Mouse (Mus musculus) limb, embryonic 14.5 days (tissue): Measurements from ENCODE around the gene Gm6583. TPM values are rescaled to one million over a fixed set of nuclear protein-coding genes. Genes with fewer than 3 reads are reported as not detected.
A peak's percentile ranks its signal among the peaks of the same experiment; 100 is the strongest.

ENCODE experiments used
- ATAC-seq: fragments of 200-750 bp; cut with Nextera tagmentation; 2 replicates; pipeline ENCODE4 v1.8.0; 2017; ENCODE audit warnings: low read depth, moderate number of reproducible peaks, moderate TSS enrichment; ENCODE audit not compliant: low FRiP score
- DNase-seq: peaks from one replicate; pipeline ENCODE4 v3.0.0-alpha.2; 2015; ENCODE audit warnings: low spot score
- H3K27ac ChIP-seq: fragments of 300-500 bp; sonication (generic); replicated peaks from 2 replicates; pipeline ENCODE4 v1.5.1; 2014; ENCODE audit warnings: low read depth, mild to moderate bottlenecking, low read length, moderate library complexity, mixed read lengths
- H3K27me3 ChIP-seq: fragments of 300-500 bp; sonication (generic); 2 replicates; pipeline ENCODE4 v1.6.1; 2014; ENCODE audit warnings: low read length, mixed read lengths; ENCODE audit not compliant: control insufficient read depth, insufficient read depth
- H3K36me3 ChIP-seq: fragments of 300-500 bp; sonication (generic); 2 replicates; pipeline ENCODE4 v1.6.1; 2014; ENCODE audit warnings: mild to moderate bottlenecking, low read length, moderate library complexity, mixed read lengths; ENCODE audit not compliant: control insufficient read depth, insufficient read depth
- H3K4me1 ChIP-seq: fragments of 300-500 bp; sonication (generic); 2 replicates; pipeline ENCODE4 v1.6.1; 2014; ENCODE audit warnings: antibody characterized with exemption, low read length, mixed read lengths; ENCODE audit not compliant: control insufficient read depth, insufficient read depth
- H3K4me2 ChIP-seq: fragments of 300-500 bp; sonication (generic); replicated peaks from 2 replicates; pipeline ENCODE4 v1.6.1; 2014; ENCODE audit warnings: low read depth, mild to moderate bottlenecking, low read length, moderate library complexity; ENCODE audit not compliant: severe bottlenecking
- H3K4me3 ChIP-seq: fragments of 300-500 bp; sonication (generic); replicated peaks from 2 replicates; pipeline ENCODE4 v1.5.1; 2014; ENCODE audit warnings: low read length
- H3K9ac ChIP-seq: fragments of 300-500 bp; sonication (generic); 2 replicates; pipeline ENCODE4 v1.6.1; 2014; ENCODE audit warnings: mild to moderate bottlenecking, low read depth, low read length, moderate library complexity; ENCODE audit not compliant: severe bottlenecking
- H3K9me3 ChIP-seq: fragments of 300-500 bp; sonication (generic); 2 replicates; pipeline ENCODE4 v1.6.1; 2016; ENCODE audit warnings: low read length; ENCODE audit not compliant: control insufficient read depth
- POLR2A ChIP-seq: fragments of 200-500 bp; IDR thresholded peaks from 2 replicates; pipeline ENCODE4 v1.8.0; 2012; ENCODE audit warnings: inconsistent platforms, mild to moderate bottlenecking, moderate library complexity, borderline replicate concordance; ENCODE audit not compliant: insufficient read depth, insufficient read length; ENCODE audit errors: extremely low read depth
- WGBS: fragments of 180-500 bp; shearing (Covaris S2); extraction: QIAGEN DNeasy Blood & Tissue Kit; methylation state at CpG from one replicate; pipeline ENCODE4 v1.1.7; 2014; 5-methylcytosine and 5-hydroxymethylcytosine counted together
- polyA plus RNA-seq, 2 experiments: library from polyadenylated mRNA; depleted of rRNA in 1 of 2; stranded (reverse) in 1 of 2; unstranded in 1 of 2; fragments of >200 nt; fragmentation: Nextera tagmentation in 1 of 2; extraction: Ambion mirVana in 1 of 2; gene quantifications; 2 replicates each; pipeline versions ENCODE4 v1.2.1 to v1.2.3; 2012 to 2014

Gene Gm6583
- not detected in 2 replicates for polyA plus RNA-seq (2012; rRNA removed)
- polyA plus RNA-seq (2014; fragmentation: Nextera tagmentation; extraction: Ambion mirVana): 0.08 and 0.22 TPM in 2 replicates

- DNase-seq (no peak), ATAC-seq (no peak)
- Histone ChIP-seq H3K4me1 (no peaks in the 10 kb centered on the region), H3K36me3 (peaks cover 51% of the 10 kb centered on the region), H3K4me2 (no peak within 1 kb of the TSS), H3K27me3 (no peaks in the 10 kb centered on the region), H3K4me3 (no peak within 1 kb of the TSS), H3K9me3 (no peaks in the 10 kb centered on the region), H3K9ac (no peak within 1 kb of the TSS), H3K27ac (no peak within 1 kb of the TSS)
- WGBS: 68% methylated on average over 13 of the region's 13 CpGs
- TF ChIP-seq POLR2A: no peak
Measured at GRCm38 (mm10) chr5:112355910-112356309, at the start of gene Gm6583. TSS of gene Gm6583 (minus strand) at chr5:112356033.

GRCm38 (mm10) chr5:112402437-112402836 lies 46.6 kb upstream of the Gm6583 start:
- H3K27me3 ChIP-seq: no peaks in the 10 kb centered on the region
- DNase-seq: no peak
- no peak overlapping the region for H3K4me3 ChIP-seq
- no peaks in the 10 kb centered on the region for H3K36me3 ChIP-seq
- H3K9ac ChIP-seq: no peak overlapping the region
- H3K4me1 ChIP-seq: no peaks in the 10 kb centered on the region
- no peak for TF ChIP-seq POLR2A
- no peaks in the 10 kb centered on the region for H3K9me3 ChIP-seq
- no peak for ATAC-seq
- WGBS: 53% methylated on average over 3 of the region's 3 CpGs
- no peak overlapping the region for H3K27ac ChIP-seq
- no peak overlapping the region for H3K4me2 ChIP-seq

GRCm38 (mm10) chr5:112399284-112399683 lies 43.5 kb upstream of the Gm6583 start:
- no peaks in the 10 kb centered on the region for H3K9me3 ChIP-seq
- ATAC-seq (no peak), DNase-seq (no peak)
- no peaks in the 10 kb centered on the region for H3K36me3 ChIP-seq
- H3K27me3 ChIP-seq: no peaks in the 10 kb centered on the region
- H3K27ac ChIP-seq: no peak overlapping the region
- H3K4me2 ChIP-seq: no peak overlapping the region
- TF ChIP-seq POLR2A: no peak
- no peak overlapping the region for H3K9ac ChIP-seq
- no peak overlapping the region for H3K4me3 ChIP-seq
- peaks cover under 1% of the 10 kb centered on the region; the same call in 1 of the 2 replicates for H3K4me1 ChIP-seq
- 65% methylated on average over 10 of the region's 10 CpGs for WGBS

- no peak for TF ChIP-seq POLR2A
- no peak overlapping the region for H3K27ac ChIP-seq
- WGBS: 43% methylated on average over 18 of the region's 18 CpGs
- no peak overlapping the region for H3K9ac ChIP-seq
- no peak for ATAC-seq
- no peaks in the 10 kb centered on the region; the same call in 1 of the 2 replicates for H3K27me3 ChIP-seq
- H3K4me2 ChIP-seq: no peak overlapping the region
- H3K4me3 ChIP-seq: no peak overlapping the region
- DNase-seq: no peak
- peaks cover 6% of the 10 kb centered on the region; the same call in 1 of the 2 replicates for H3K36me3 ChIP-seq
- H3K4me1 ChIP-seq: peaks cover 7% of the 10 kb centered on the region
- H3K9me3 ChIP-seq: no peaks in the 10 kb centered on the region
Measured at GRCm38 (mm10) chr5:112396066-112396465, 40.2 kb upstream of the Gm6583 start.

- WGBS: 4% methylated on average over 29 of the region's 67 CpGs
- H3K27me3 ChIP-seq: no peaks in the 10 kb centered on the region; the same call in 1 of the 2 replicates
- 0 out of 2 replicates have a peak, but pooled peaks have one; percentile 8 for TF ChIP-seq POLR2A
- peaks cover 14% of the 10 kb centered on the region; the same call in 1 of the 2 replicates for H3K36me3 ChIP-seq
- peak; percentile 89 for ATAC-seq
- H3K4me1 ChIP-seq: peaks cover 7% of the 10 kb centered on the region
- peak within 1 kb of the TSS; percentile 68 for H3K9ac ChIP-seq
- H3K27ac ChIP-seq: peak within 1 kb of the TSS; percentile 61
- no peaks in the 10 kb centered on the region for H3K9me3 ChIP-seq
- peak within 1 kb of the TSS; percentile 57 for H3K4me3 ChIP-seq
- DNase-seq: peak; percentile 76
- peak within 1 kb of the TSS; percentile 68 for H3K4me2 ChIP-seq
Measured at GRCm38 (mm10) chr5:112394779-112395443, 39.1 kb upstream of the Gm6583 start, which contains the start of gene Asphd2. TSS of gene Asphd2 (minus strand) at chr5:112394866.
